Mouse (Mus musculus) kidney, embryonic 14.5 days (tissue): ENCODE data around the gene H3f3a. TPM values are rescaled to one million over a fixed set of nuclear protein-coding genes. Genes with fewer than 3 reads are reported as not detected.

ENCODE experiments used
- polyA plus RNA-seq: library from polyadenylated mRNA; unstranded; fragments of >200 nt; fragmentation: Nextera tagmentation; extraction: Ambion mirVana; gene quantifications from 2 replicates; pipeline ENCODE4 v1.2.1, GENCODE M21; 2014

H3f3a gene
- polyA plus RNA-seq, 1 experiment from 2014 or later, result 2,845 TPM

Other genes starting within 250 kb of the H3f3a start
- 110 and 165 TPM in 2 replicates for gene Parp1, start 245.0 kb downstream of the H3f3a start, polyA plus RNA-seq
- gene Lin9, start 172.8 kb downstream of the H3f3a start, polyA plus RNA-seq, result 19.3 and 22.0 TPM in 2 replicates
- 0.36 and 0.47 TPM in 2 replicates for gene Mixl1, start 116.9 kb downstream of the H3f3a start, polyA plus RNA-seq
- gene Acbd3, start 87.9 kb downstream of the H3f3a start, polyA plus RNA-seq, result 18.8 and 28.0 TPM in 2 replicates
- gene Sde2, start 37.2 kb upstream of the H3f3a start, polyA plus RNA-seq, result 32.9 and 39.6 TPM in 2 replicates
- not detected in 2 replicates for gene Lefty2, start 79.2 kb upstream of the H3f3a start, polyA plus RNA-seq
- 93.9 and 103 TPM in 2 replicates for gene Pycr2, start 90.3 kb upstream of the H3f3a start, polyA plus RNA-seq
- gene Lefty1, start 121.1 kb upstream of the H3f3a start, polyA plus RNA-seq, result 0.51 and 0.54 TPM in 2 replicates
- 4.0 and 7.5 TPM in 2 replicates for gene Tmem63a, start 128.4 kb upstream of the H3f3a start, polyA plus RNA-seq
- gene Ephx1, start 207.0 kb upstream of the H3f3a start, polyA plus RNA-seq, result 2.8 and 3.8 TPM in 2 replicates
- not detected in 2 replicates for gene 9130409I23Rik, start 237.3 kb upstream of the H3f3a start, polyA plus RNA-seq